Comparison of ENCODE assay signal across 8 mouse cellular contexts in the genomic region with DNA sequence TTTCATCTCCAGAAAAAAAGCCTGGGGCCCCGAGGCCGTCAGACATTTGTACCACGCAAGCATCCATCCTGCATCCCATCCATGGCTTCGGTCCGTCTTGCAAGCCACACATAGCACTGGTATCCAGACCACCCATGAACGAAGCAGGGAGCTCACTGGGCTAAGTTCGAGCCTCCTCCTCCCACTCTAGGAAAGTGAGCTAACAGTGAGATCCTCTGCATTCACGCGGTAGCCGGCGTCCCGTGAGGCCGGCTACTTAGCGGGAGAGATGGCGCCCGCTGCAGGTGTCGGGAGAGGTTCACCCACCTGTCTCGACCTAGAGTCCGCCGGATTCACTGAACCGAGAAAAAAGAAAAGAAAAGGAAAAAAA. TPM values are rescaled to one million over a fixed set of nuclear protein-coding genes. Genes with fewer than 3 reads are reported as not detected.
DNase-seq lines count a peak whose midpoint lies in the region; ATAC-seq lines count a peak whose summit lies in the region.

No protein-coding gene starts in this region.

- H3K9ac ChIP-seq in heart, embryonic 14.5 days (ENCODE audit: low read length): peak overlapping the region; percentile 88

- peak overlapping the region; percentile 77 for H3K4me2 ChIP-seq in heart, embryonic 14.5 days (ENCODE audit: low read length)

- DNase-seq in heart, postnatal 10 days: no peak
- peak; percentile 70 for DNase-seq in R1 (ENCODE audit: low read depth, low spot score)
- DNase-seq in hindbrain, embryonic 10.5 days (ENCODE audit: low spot score): no peak
- DNase-seq in layer of hippocampus, adult 9-10 months (ENCODE audit: low spot score): no peak
- DNase-seq in cerebellum, postnatal 25 days: no peak
- DNase-seq in adrenal gland, postnatal 4 days (ENCODE audit: low spot score in 2 of 2): no peak

- H3K4me3 ChIP-seq in heart, embryonic 14.5 days (ENCODE audit: control insufficient read depth in 1 of 2, insufficient read depth in 1 of 2, low read depth in 1 of 2, low read length in 2 of 2): peak overlapping the region; percentile 69 to 95
- peak overlapping the region; percentile 73 for H3K4me3 ChIP-seq in hindbrain, embryonic 10.5 days

- ATAC-seq in heart, embryonic 14.5 days (ENCODE audit: insufficient number of reproducible peaks, insufficient read depth, low FRiP score, low read depth): no peak; the same call in 1 of the 2 replicates
- ATAC-seq in megakaryocyte, adult 5-6 weeks (ENCODE audit: poor library complexity, severe bottlenecking): peak; percentile 41

- H3K36me3 ChIP-seq in heart, embryonic 14.5 days (ENCODE audit: control insufficient read depth, insufficient read depth, low read length): peaks cover 32% of the 10 kb centered on the region
- peaks cover 51% of the 10 kb centered on the region for H3K36me3 ChIP-seq in hindbrain, embryonic 10.5 days

- peak overlapping the region; percentile 57 to 62 for H3K27ac ChIP-seq in heart, embryonic 14.5 days (replicated peaks in 1 of 2; ENCODE audit: control insufficient read depth in 1 of 2, insufficient read depth in 1 of 2, low read depth in 2 of 2, low read length in 2 of 2)
- H3K27ac ChIP-seq in hindbrain, embryonic 10.5 days: peak overlapping the region; percentile 94

- no peaks in the 10 kb centered on the region for H3K9me3 ChIP-seq in heart, embryonic 14.5 days (ENCODE audit: control insufficient read depth, low read length)
- no peaks in the 10 kb centered on the region for H3K9me3 ChIP-seq in hindbrain, embryonic 10.5 days

- under 1% methylated on average over 21 of the region's 21 CpGs for WGBS in heart, embryonic 14.5 days
- WGBS in hindbrain, embryonic 10.5 days: under 1% methylated on average over 21 of the region's 21 CpGs

- intact Hi-C loops in heart, postnatal 10 days (cut with DNase I): loop anchor here (2.0 kb wide), 1 partner anchor 27 kb away; no protein-coding TSS in a partner anchor

- peaks cover 10 to 23% of the 10 kb centered on the region in 2 experiments for H3K4me1 ChIP-seq in heart, embryonic 14.5 days (ENCODE audit: control insufficient read depth in 2 of 2, insufficient read depth in 2 of 2, low read length in 2 of 2)
- peaks cover 31% of the 10 kb centered on the region for H3K4me1 ChIP-seq in hindbrain, embryonic 10.5 days (replicated peaks)

- no peaks in the 10 kb centered on the region for H3K27me3 ChIP-seq in heart, embryonic 14.5 days (ENCODE audit: control insufficient read depth, insufficient read depth, low read length)
- no peaks in the 10 kb centered on the region for H3K27me3 ChIP-seq in hindbrain, embryonic 10.5 days (ENCODE audit: insufficient read depth, poor library complexity, severe bottlenecking)

RNA-seq across cellular contexts. Expression of a gene that starts 0.2 kb away (rescaled TPM):
- 33.9 and 38.4 TPM in 2 replicates for polyA plus RNA-seq in heart, embryonic 14.5 days (2014; fragmentation: Nextera tagmentation; extraction: Ambion mirVana)
- total RNA-seq in heart, postnatal 10 days (2021): 10 to 100 TPM; 48.5 to 51.4 TPM
- 28.4 and 30.4 TPM in 2 replicates for polyA plus RNA-seq in hindbrain, embryonic 10.5 days (2016; fragmentation: Nextera tagmentation; extraction: Ambion mirVana)
- 26.9 and 28.8 TPM in 2 replicates for total RNA-seq in megakaryocyte, adult 5-6 weeks (2015)
- total RNA-seq in megakaryocyte, adult 5-6 weeks (2017): 14.7 and 19.2 TPM in 2 replicates
- 10 to 100 TPM; 45.8 to 49.7 TPM for total RNA-seq in adrenal gland, postnatal 4 days (2021)

RNA-seq across cellular contexts. Expression of a gene that starts 0.6 kb away (rescaled TPM):
- polyA plus RNA-seq in heart, embryonic 14.5 days (2014; fragmentation: Nextera tagmentation; extraction: Ambion mirVana): 19.2 and 19.5 TPM in 2 replicates
- total RNA-seq in heart, postnatal 10 days (2021): 10 to 100 TPM; 44.3 to 44.8 TPM
- 50.7 and 52.0 TPM in 2 replicates for polyA plus RNA-seq in hindbrain, embryonic 10.5 days (2016; fragmentation: Nextera tagmentation; extraction: Ambion mirVana)
- total RNA-seq in megakaryocyte, adult 5-6 weeks (2015): 3.8 and 4.1 TPM in 2 replicates
- total RNA-seq in megakaryocyte, adult 5-6 weeks (2017): 13.6 and 20.5 TPM in 2 replicates
- 10 to 100 TPM; 47.4 to 54.1 TPM for total RNA-seq in adrenal gland, postnatal 4 days (2021)

RNA-seq across cellular contexts. Expression of a gene that starts 23.0 kb away (rescaled TPM):
- polyA plus RNA-seq in heart, embryonic 14.5 days (2014; fragmentation: Nextera tagmentation; extraction: Ambion mirVana): 6.9 and 7.6 TPM in 2 replicates
- total RNA-seq in heart, postnatal 10 days (2021): 1 to 10 TPM; 4.5 TPM
- polyA plus RNA-seq in hindbrain, embryonic 10.5 days (2016; fragmentation: Nextera tagmentation; extraction: Ambion mirVana): 24.2 and 28.2 TPM in 2 replicates
- 5.6 and 9.7 TPM in 2 replicates for total RNA-seq in megakaryocyte, adult 5-6 weeks (2015)
- total RNA-seq in megakaryocyte, adult 5-6 weeks (2017): 8.6 and 9.2 TPM in 2 replicates
- 10 to 100 TPM; 13.4 to 15.0 TPM for total RNA-seq in adrenal gland, postnatal 4 days (2021)

RNA-seq across cellular contexts. Expression of a gene that starts 49.0 kb away (rescaled TPM):
- not detected in 2 replicates for polyA plus RNA-seq in heart, embryonic 14.5 days (2014; fragmentation: Nextera tagmentation; extraction: Ambion mirVana)
- under 1 TPM in 1 of 2 experiments, not detected in 1; 0.22 TPM for total RNA-seq in heart, postnatal 10 days (2021)
- not detected in 2 replicates for polyA plus RNA-seq in hindbrain, embryonic 10.5 days (2016; fragmentation: Nextera tagmentation; extraction: Ambion mirVana)
- not detected in 2 replicates for total RNA-seq in megakaryocyte, adult 5-6 weeks (2015)
- total RNA-seq in megakaryocyte, adult 5-6 weeks (2017): not detected in 2 replicates
- total RNA-seq in adrenal gland, postnatal 4 days (2021): not detected

RNA-seq across cellular contexts. Expression of a gene that starts 55.3 kb away (rescaled TPM):
- not detected in 2 replicates for polyA plus RNA-seq in heart, embryonic 14.5 days (2014; fragmentation: Nextera tagmentation; extraction: Ambion mirVana)
- total RNA-seq in heart, postnatal 10 days (2021): not detected
- polyA plus RNA-seq in hindbrain, embryonic 10.5 days (2016; fragmentation: Nextera tagmentation; extraction: Ambion mirVana): 0.12 and 0.14 TPM in 2 replicates
- total RNA-seq in megakaryocyte, adult 5-6 weeks (2015): 12.5 and 18.7 TPM in 2 replicates
- 23.6 and 30.1 TPM in 2 replicates for total RNA-seq in megakaryocyte, adult 5-6 weeks (2017)
- total RNA-seq in adrenal gland, postnatal 4 days (2021): under 1 TPM; 0.28 to 0.85 TPM
